Mouse (Mus musculus) forebrain, embryonic 16.5 days (tissue): ENCODE measurements around the gene Onecut1. TPM values are rescaled to one million over a fixed set of nuclear protein-coding genes. Genes with fewer than 3 reads are reported as not detected.
A peak's percentile ranks its signal among the peaks of the same experiment; 100 is the strongest.

Experiments used
- ATAC-seq: fragments of 200-750 bp; cut with Nextera tagmentation; 2 replicates; pipeline ENCODE4 v1.8.0; 2017; ENCODE audit warnings: mild to moderate bottlenecking, moderate library complexity
- H3K27ac ChIP-seq: fragments of 300-500 bp; sonication (generic); 2 replicates; pipeline ENCODE4 v1.5.1; 2014; ENCODE audit warnings: low read length, control low read depth
- H3K27me3 ChIP-seq: fragments of 300-500 bp; sonication (generic); replicated peaks from 2 replicates; pipeline ENCODE4 v1.6.1; 2014; ENCODE audit warnings: low read length; ENCODE audit not compliant: control insufficient read depth, insufficient read depth
- H3K36me3 ChIP-seq: fragments of 300-500 bp; sonication (generic); 2 replicates; pipeline ENCODE4 v1.6.1; 2014; ENCODE audit not compliant: control insufficient read depth, insufficient read depth
- H3K4me1 ChIP-seq: fragments of 300-500 bp; sonication (generic); replicated peaks from 2 replicates; pipeline ENCODE4 v1.6.1; 2014; ENCODE audit warnings: low read length; ENCODE audit not compliant: control insufficient read depth, insufficient read depth
- H3K4me2 ChIP-seq: fragments of 300-500 bp; sonication (generic); 2 replicates; pipeline ENCODE4 v1.6.1; 2014; ENCODE audit warnings: mild to moderate bottlenecking, low read length, control low read depth
- H3K4me3 ChIP-seq: fragments of 300-500 bp; sonication (generic); replicated peaks from 2 replicates; pipeline ENCODE4 v1.5.1; 2014; ENCODE audit warnings: mild to moderate bottlenecking, low read length, control low read depth
- H3K9ac ChIP-seq: fragments of 300-500 bp; sonication (generic); replicated peaks from 2 replicates; pipeline ENCODE4 v1.6.1; 2014; ENCODE audit warnings: low read depth, low read length, control low read depth
- H3K9me3 ChIP-seq: fragments of 300-500 bp; sonication (generic); 2 replicates; pipeline ENCODE4 v1.6.1; 2016; ENCODE audit warnings: low read length; ENCODE audit not compliant: control insufficient read depth
- whole genome bisulfite sequencing: fragments of 180-500 bp; shearing (Covaris S2); extraction: QIAGEN DNeasy Blood & Tissue Kit; methylation state at CpG from one replicate; pipeline ENCODE4 v1.1.7; 2014; 5-methylcytosine and 5-hydroxymethylcytosine counted together
- polyA plus RNA-seq: library from polyadenylated mRNA; unstranded; fragments of >200 nt; fragmentation: Nextera tagmentation; extraction: Ambion mirVana; gene quantifications from 2 replicates; pipeline ENCODE4 v1.2.1, GENCODE M21; 2015

Onecut1 gene
- polyA plus RNA-seq, 1 experiment from 2014 or later, result 0.80 TPM

DNA sequence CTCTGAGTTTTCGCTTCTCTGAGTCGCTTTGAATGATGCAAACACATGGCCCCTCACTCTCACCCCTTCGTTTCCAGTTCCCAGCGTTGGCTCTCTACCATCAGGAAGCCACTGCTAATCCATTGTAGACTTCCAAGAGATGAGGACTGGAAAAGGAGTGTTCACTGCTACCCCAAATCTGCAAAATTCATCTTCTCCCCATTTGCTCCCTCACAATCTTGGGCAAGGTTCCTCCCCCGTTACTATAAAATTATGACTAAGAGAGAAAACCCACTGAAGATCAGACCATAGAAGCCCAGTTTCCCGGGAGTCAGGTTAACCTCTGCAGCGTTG is 4.2 kb upstream of the Onecut1 start:
- ATAC-seq, result no peak
- no peaks in the 10 kb centered on the region for H3K9me3 ChIP-seq

DNA sequence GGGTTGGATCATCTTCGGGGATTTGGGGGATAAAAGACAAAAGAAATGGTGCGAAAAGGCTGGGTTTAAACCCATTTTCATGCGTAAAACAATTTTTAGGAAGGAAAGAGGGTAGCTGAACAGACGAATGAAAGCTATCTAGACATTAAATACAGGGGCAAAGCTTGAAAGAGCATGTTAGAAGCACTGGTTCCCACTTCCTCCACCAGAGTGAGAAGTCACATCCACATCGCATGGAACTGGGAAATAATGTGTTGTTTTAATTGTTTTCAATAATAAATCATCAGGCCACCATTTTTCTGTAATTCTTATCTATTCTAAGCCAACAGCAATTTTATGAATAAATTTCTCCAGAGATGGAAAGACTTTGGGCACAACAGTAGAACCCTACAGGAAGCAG is 3.6 kb upstream of the Onecut1 start:
- H3K9ac ChIP-seq, result no peak overlapping the region
- no peaks in the 10 kb centered on the region for H3K9me3 ChIP-seq
- H3K4me3 ChIP-seq, result no peak overlapping the region
- no peak overlapping the region for H3K4me2 ChIP-seq
- WGBS, result 3% methylated on average over 5 of the region's 5 CpGs
- peaks cover 81% of the 10 kb centered on the region for H3K27me3 ChIP-seq
- H3K4me1 ChIP-seq, result peaks cover 17% of the 10 kb centered on the region
- no peaks in the 10 kb centered on the region for H3K36me3 ChIP-seq
- ATAC-seq, result no peak
- H3K27ac ChIP-seq, result no peak overlapping the region

More for the DNA sequence above, 4.2 kb upstream of the Onecut1 start:
- Histone ChIP-seq H3K4me1 (peaks cover 10% of the 10 kb centered on the region), H3K36me3 (no peaks in the 10 kb centered on the region), H3K27me3 (peaks cover 81% of the 10 kb centered on the region), H3K27ac (no peak overlapping the region), H3K9ac (no peak overlapping the region), H3K4me3 (no peak overlapping the region), H3K4me2 (no peak overlapping the region)
- WGBS, result 1% methylated on average over 7 of the region's 7 CpGs

DNA sequence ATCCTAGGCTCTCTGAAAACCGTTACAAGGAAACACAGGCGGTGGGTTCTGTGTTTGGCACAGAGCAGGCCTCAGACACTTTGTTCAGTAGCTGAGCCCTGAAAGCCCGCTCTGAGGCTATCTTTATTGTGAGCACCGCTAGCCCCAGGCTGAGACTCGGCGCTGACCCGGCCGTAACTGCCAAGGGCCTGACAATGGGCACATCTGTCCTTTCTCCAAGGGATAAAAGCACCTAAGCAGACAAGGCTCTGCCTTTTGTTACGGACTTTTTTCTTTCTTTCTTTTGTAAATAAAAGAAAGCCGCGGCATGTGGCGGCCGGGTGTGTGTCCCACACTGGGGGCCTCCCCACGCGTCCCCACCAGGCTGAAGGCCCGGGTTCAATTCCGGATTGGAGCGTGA is 1.3 kb upstream of the Onecut1 start:
- no peak overlapping the region for H3K27ac ChIP-seq
- no peak overlapping the region for H3K4me3 ChIP-seq
- no peak for ATAC-seq
- peaks cover 76% of the 10 kb centered on the region for H3K27me3 ChIP-seq
- H3K9me3 ChIP-seq, result no peaks in the 10 kb centered on the region
- no peak overlapping the region for H3K4me2 ChIP-seq
- H3K36me3 ChIP-seq, result no peaks in the 10 kb centered on the region
- no peak overlapping the region for H3K9ac ChIP-seq
- 6% methylated on average over 18 of the region's 18 CpGs for WGBS
- H3K4me1 ChIP-seq, result peaks cover 27% of the 10 kb centered on the region

DNA sequence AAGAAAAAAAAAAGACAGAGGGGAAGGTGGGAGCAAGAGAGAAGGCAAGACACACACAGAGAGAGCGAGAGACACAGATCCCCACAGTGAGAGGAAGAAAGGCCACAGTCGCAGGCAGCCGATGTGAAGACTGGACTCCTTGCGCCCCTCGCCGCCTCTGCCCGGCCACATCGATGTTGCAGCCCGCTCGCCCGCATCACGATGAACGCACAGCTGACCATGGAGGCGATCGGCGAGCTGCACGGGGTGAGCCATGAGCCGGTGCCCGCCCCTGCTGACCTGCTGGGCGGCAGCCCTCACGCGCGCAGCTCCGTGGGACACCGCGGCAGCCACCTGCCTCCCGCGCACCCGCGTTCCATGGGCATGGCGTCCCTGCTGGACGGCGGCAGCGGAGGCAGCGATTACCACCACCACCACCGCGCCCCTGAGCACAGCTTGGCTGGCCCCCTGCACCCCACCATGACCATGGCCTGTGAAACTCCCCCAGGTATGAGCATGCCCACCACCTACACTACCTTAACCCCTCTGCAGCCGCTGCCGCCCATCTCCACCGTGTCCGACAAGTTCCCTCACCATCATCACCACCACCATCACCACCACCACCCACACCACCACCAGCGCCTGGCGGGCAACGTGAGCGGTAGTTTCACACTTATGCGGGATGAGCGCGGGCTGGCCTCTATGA is 517 bp downstream of the Onecut1 start:
- Histone ChIP-seq H3K27ac (no peak overlapping the region), H3K9me3 (no peaks in the 10 kb centered on the region), H3K4me1 (peaks cover 27% of the 10 kb centered on the region), H3K36me3 (no peaks in the 10 kb centered on the region), H3K4me3 (peak overlapping the region; percentile 55), H3K9ac (peak overlapping the region; percentile 50), H3K4me2 (peak overlapping the region; percentile 89), H3K27me3 (peaks cover 77% of the 10 kb centered on the region)
- WGBS, result 1% methylated on average over 48 of the region's 48 CpGs
- ATAC-seq, result peak; percentile 11; the same call in 1 of the 2 replicates

DNA sequence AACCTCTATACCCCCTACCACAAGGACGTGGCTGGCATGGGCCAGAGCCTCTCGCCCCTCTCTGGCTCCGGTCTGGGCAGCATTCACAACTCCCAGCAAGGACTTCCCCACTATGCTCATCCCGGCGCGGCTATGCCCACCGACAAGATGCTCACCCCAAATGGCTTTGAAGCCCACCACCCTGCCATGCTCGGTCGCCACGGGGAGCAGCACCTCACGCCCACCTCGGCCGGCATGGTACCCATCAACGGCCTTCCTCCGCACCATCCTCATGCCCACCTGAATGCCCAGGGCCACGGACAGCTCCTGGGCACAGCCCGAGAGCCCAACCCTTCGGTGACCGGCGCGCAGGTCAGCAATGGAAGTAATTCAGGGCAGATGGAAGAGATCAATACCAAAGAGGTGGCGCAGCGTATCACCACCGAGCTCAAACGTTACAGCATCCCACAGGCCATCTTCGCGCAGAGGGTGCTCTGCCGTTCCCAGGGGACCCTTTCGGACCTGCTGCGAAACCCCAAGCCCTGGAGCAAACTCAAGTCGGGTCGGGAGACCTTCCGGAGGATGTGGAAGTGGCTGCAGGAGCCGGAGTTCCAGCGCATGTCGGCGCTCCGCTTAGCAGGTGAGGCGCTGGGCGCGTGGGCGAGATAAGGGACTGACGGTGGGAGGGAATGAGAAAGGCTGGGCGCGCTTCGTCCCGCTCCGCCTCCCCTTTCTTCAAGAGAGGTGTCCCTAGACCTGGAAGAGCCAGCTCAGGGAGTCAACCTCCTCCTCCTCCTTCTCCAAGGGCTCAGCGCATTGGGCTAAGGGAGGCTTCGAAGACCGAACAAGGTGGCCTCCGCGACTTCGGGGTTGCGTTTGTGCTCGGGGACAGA is 1.3 kb downstream of the Onecut1 start:
- Histone ChIP-seq H3K4me3 (peak overlapping the region; percentile 55), H3K4me1 (peaks cover 32% of the 10 kb centered on the region), H3K9ac (no peak overlapping the region), H3K4me2 (peak overlapping the region; percentile 89), H3K27me3 (peaks cover 77% of the 10 kb centered on the region), H3K36me3 (no peaks in the 10 kb centered on the region), H3K27ac (no peak overlapping the region), H3K9me3 (no peaks in the 10 kb centered on the region)
- WGBS, result 1% methylated on average over 56 of the region's 56 CpGs
- no peak for ATAC-seq

- no peak overlapping the region for H3K27ac ChIP-seq
- peaks cover 38% of the 10 kb centered on the region for H3K4me1 ChIP-seq
- H3K9ac ChIP-seq, result no peak overlapping the region
- no peaks in the 10 kb centered on the region for H3K9me3 ChIP-seq
- H3K4me3 ChIP-seq, result peak overlapping the region; percentile 19
- WGBS, result under 1% methylated on average over 36 of the region's 36 CpGs
- ATAC-seq, result no peak
- peak overlapping the region; percentile 35 for H3K4me2 ChIP-seq
- peaks cover 77% of the 10 kb centered on the region for H3K27me3 ChIP-seq
- H3K36me3 ChIP-seq, result no peaks in the 10 kb centered on the region
These were observed 2.1 kb downstream of the Onecut1 start for GRCm38 (mm10) chr9:74863655-74864443.

DNA sequence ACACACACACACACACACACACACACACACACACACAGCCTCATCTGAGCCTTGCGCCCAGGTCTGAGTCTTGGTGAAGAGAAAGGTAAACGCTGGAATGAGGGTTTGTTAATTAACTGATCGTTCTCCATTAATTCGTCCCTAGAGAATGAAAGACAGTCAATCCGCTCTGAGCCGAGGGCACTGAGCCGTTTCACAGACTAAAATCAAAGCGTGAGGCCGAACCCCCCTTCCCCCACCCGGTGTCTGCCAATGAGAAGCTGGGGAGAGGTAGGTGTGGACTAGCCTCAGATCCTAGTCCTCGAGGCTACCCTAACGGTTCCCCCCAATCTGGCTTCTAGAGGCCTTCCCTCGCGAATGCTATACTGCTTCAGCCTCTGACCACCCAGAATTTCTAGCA is 2.8 kb downstream of the Onecut1 start:
- ATAC-seq, result no peak
- H3K4me3 ChIP-seq, result no peak overlapping the region
- H3K9ac ChIP-seq, result no peak overlapping the region
- no peak overlapping the region for H3K4me2 ChIP-seq
- no peak overlapping the region for H3K27ac ChIP-seq
- H3K27me3 ChIP-seq, result peaks cover 74% of the 10 kb centered on the region
- under 1% methylated on average over 14 of the region's 14 CpGs for WGBS
- no peaks in the 10 kb centered on the region for H3K9me3 ChIP-seq
- peaks cover 38% of the 10 kb centered on the region for H3K4me1 ChIP-seq
- no peaks in the 10 kb centered on the region for H3K36me3 ChIP-seq

DNA sequence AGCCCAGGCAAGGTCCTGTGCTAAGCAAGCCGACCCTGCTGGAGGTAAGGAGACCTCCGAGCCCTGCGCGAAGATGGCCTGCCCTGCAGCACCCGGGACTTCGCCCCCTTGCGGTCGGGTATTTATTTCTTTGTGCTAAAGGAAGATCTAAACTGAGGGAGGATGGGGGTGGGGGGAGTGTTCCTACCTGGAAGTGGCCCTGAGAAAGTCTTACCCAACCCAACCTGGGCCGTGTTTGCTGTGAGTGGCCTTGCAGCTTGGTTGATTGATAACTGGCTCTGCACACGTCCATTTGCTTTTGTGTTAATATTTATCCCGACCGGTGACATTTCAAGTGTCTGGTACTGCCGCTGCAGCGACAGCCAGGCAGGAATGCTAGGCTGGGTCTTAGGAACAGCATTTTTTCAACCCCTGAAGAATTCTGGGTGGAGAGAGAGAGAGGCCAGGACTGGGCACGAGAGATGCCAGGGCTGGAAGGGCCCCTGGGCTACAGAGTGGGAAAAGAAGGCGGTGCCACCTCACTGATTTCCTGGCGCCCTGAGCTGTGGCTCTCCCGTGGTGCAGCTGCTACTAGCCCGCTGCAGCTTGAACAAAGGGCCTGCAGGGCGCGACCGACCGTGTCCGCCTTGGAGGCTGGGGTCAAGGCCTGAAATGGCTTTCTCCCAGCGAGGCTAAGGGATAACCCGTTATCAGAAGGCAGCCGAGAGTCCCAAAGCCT is 5.0 kb downstream of the Onecut1 start:
- Histone ChIP-seq H3K4me3 (no peak overlapping the region), H3K27ac (no peak overlapping the region), H3K9me3 (no peaks in the 10 kb centered on the region), H3K9ac (no peak overlapping the region), H3K36me3 (no peaks in the 10 kb centered on the region), H3K4me1 (peaks cover 34% of the 10 kb centered on the region), H3K27me3 (peaks cover 71% of the 10 kb centered on the region), H3K4me2 (no peak overlapping the region)
- 5% methylated on average over 27 of the region's 27 CpGs for WGBS
- no peak for ATAC-seq
